Mouse (Mus musculus): Measurements from ENCODE around the gene Zfp62. TPM values are rescaled to one million over a fixed set of nuclear protein-coding genes. Genes with fewer than 3 reads are reported as not detected.

Zfp62 gene
- total RNA-seq, 1 experiment from 2014 or later = 91.8 TPM

DNA sequence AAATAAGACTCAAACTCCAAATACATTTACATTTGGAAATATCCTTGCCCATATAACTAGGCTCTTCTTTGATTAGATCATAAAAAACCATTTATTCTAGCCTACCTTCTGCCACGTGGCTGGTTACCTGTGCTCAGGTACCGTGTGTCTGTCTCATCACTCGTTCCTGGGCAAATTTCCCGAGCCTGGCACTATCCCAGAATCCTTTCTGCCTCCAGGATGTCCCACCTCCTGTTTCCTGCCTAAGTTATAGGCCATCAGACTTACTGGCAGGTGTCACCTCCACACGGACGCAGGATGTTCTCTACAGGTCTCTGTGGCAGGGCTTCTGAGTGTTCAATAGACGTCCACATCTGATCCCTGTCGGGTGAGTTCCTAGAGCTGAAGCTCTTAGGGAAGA, 62.0 kb downstream of the Zfp62 start:
- ATAC-seq (ENCODE audit: extremely low read depth, insufficient number of reproducible peaks, low FRiP score, poor library complexity, severe bottlenecking) = no peak

DNA sequence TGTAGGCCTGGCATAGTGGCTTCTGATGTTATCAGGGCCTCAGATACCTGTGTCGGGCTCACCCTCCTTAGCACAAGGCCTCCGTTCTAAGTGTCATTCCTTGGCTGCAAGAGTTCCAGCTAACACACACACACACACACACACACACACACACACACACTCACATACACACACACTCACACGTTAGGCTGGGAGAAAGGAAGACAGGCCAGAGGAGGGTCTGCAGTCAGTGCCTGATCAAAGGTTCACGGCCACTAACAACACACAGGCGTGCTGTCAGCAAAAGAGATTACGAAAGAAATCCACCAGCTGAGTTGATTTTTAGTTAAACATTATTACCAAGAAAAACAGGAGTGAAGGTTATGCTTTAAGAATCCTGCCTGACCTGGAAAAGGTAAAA, 63.6 kb downstream of the Zfp62 start:
- ATAC-seq (ENCODE audit: extremely low read depth, insufficient number of reproducible peaks, low FRiP score, poor library complexity, severe bottlenecking) = no peak

DNA sequence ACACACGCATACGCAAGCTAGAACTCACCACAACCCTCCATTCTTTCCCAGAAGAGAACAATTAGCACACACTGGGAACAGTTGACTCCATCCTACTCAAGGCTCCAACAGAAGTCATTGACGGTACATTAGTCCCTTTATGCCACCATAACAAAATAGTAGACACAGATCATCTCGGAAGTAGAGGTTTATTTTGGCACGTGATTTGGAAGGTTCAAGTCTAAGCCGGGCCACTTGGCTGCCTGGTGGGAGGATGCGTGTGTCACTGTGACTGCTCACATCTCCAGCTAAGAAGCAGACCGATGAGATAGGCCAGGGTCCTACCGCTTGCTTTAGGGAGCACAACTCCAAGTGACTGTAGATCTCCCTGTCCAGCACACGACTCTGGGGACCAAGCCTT, 64.2 kb downstream of the Zfp62 start:
- no peak for ATAC-seq (ENCODE audit: extremely low read depth, insufficient number of reproducible peaks, low FRiP score, poor library complexity, severe bottlenecking)

DNA sequence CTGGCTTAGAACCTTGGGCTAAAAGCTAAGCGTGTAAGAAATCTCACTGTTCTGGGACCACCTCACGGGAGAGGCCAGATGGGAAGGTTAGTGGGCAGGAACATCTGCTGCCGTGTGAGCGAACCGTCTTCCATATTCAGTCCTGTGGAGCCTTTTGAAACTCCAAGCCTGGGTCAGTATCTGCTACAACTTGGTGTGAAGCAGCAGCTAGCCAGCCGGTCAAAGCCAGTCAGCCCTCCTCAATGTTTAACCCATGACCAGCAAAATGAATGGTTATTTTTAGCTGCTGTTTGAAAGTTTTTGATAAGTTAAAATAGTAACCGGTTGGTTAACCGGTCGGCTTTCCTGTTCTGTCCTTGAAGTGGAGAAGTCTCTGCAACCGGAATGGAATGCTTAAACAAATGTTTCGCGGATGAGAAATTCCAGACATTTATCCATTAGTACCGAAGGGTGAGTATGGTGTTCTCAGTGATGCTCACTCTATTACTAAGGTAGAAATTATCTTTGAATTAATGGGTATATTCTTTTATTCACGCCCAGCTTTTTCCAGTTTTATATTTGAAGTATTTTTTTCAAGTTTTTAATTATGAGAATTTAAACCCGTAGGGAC, 65.0 kb downstream of the Zfp62 start:
- ATAC-seq (ENCODE audit: extremely low read depth, insufficient number of reproducible peaks, low FRiP score, poor library complexity, severe bottlenecking) = no peak

Other genes with a start within 250 kb of the Zfp62 start
- gene Olfr56, start 224.4 kb upstream of the Zfp62 start, total RNA-seq (2017) = 0.74 and 0.81 TPM in 2 replicates
- 94.0 and 96.4 TPM in 2 replicates for gene 9930111J21Rik1, start 223.9 kb upstream of the Zfp62 start, total RNA-seq (2017)
- gene Gm12185, start 211.1 kb upstream of the Zfp62 start, total RNA-seq (2017) = 1.5 and 2.3 TPM in 2 replicates
- 8.7 and 11.8 TPM in 2 replicates for gene Tgtp1, start 209.1 kb upstream of the Zfp62 start, total RNA-seq (2017)
- gene 9930111J21Rik2, start 152.1 kb upstream of the Zfp62 start, total RNA-seq (2017) = 335 and 370 TPM in 2 replicates
- 76.6 and 92.3 TPM in 2 replicates for gene Tgtp2, start 139.1 kb upstream of the Zfp62 start, total RNA-seq (2017)
- 36.2 and 38.1 TPM in 2 replicates for gene Ifi47, start 126.7 kb upstream of the Zfp62 start, total RNA-seq (2017)
- gene Olfr1396, start 88.4 kb upstream of the Zfp62 start, total RNA-seq (2017) = not detected in 2 replicates
- not detected in 2 replicates for gene Olfr1395, start 61.0 kb upstream of the Zfp62 start, total RNA-seq (2017)
- gene Olfr1394, start 48.9 kb upstream of the Zfp62 start, total RNA-seq (2017) = not detected in 2 replicates
- gene Btnl9, start 16.1 kb upstream of the Zfp62 start, total RNA-seq (2017) = 0.12 and 0.37 TPM in 2 replicates
- 118 and 134 TPM in 2 replicates for gene Mgat1, start 40.9 kb downstream of the Zfp62 start, total RNA-seq (2017)
- 0.23 and 0.98 TPM in 2 replicates for gene Olfr1393, start 75.0 kb downstream of the Zfp62 start, total RNA-seq (2017)
- gene Olfr1392, start 82.0 kb downstream of the Zfp62 start, total RNA-seq (2017) = 0.49 and 0.58 TPM in 2 replicates
- not detected in 2 replicates for gene Olfr10, start 101.4 kb downstream of the Zfp62 start, total RNA-seq (2017)
- gene Olfr1391, start 119.5 kb downstream of the Zfp62 start, total RNA-seq (2017) = not detected in 2 replicates
- gene Olfr1390, start 131.9 kb downstream of the Zfp62 start, total RNA-seq (2017) = not detected in 2 replicates
- not detected in 2 replicates for gene Olfr1389, start 219.8 kb downstream of the Zfp62 start, total RNA-seq (2017)
- 1.5 and 1.9 TPM in 2 replicates for gene Olfr1388, start 233.3 kb downstream of the Zfp62 start, total RNA-seq (2017)